Mouse (Mus musculus) lung, embryonic 15.5 days (tissue): Measurements from ENCODE around the gene Arfgap3. TPM values are rescaled to one million over a fixed set of nuclear protein-coding genes. Genes with fewer than 3 reads are reported as not detected.

ENCODE experiments used
- polyA plus RNA-seq: library from polyadenylated mRNA; unstranded; fragments of >200 nt; fragmentation: Nextera tagmentation; extraction: Ambion mirVana; gene quantifications from 2 replicates; pipeline ENCODE4 v1.2.1, GENCODE M21; 2015

Arfgap3 gene
- polyA plus RNA-seq, 1 experiment from 2014 or later, result 43.9 TPM

Other genes starting within 250 kb of the Arfgap3 start
- 56.1 and 64.7 TPM in 2 replicates for gene Rrp7a, start 227.4 kb downstream of the Arfgap3 start, polyA plus RNA-seq
- gene Poldip3, start 200.9 kb downstream of the Arfgap3 start, polyA plus RNA-seq, result 139 and 140 TPM in 2 replicates
- gene Cyb5r3, start 177.7 kb downstream of the Arfgap3 start, polyA plus RNA-seq, result 139 and 155 TPM in 2 replicates
- gene A4galt, start 98.5 kb downstream of the Arfgap3 start, polyA plus RNA-seq, result 3.5 and 3.6 TPM in 2 replicates
- gene Pacsin2, start 114.4 kb upstream of the Arfgap3 start, polyA plus RNA-seq, result 68.1 and 70.9 TPM in 2 replicates
- 21.0 and 23.1 TPM in 2 replicates for gene Ttll1, start 160.6 kb upstream of the Arfgap3 start, polyA plus RNA-seq
- 15.2 and 16.1 TPM in 2 replicates for gene Bik, start 176.6 kb upstream of the Arfgap3 start, polyA plus RNA-seq
- 99.8 and 105 TPM in 2 replicates for gene Tspo, start 213.3 kb upstream of the Arfgap3 start, polyA plus RNA-seq
- 34.3 and 34.7 TPM in 2 replicates for gene Mcat, start 213.5 kb upstream of the Arfgap3 start, polyA plus RNA-seq
- 33.3 and 34.0 TPM in 2 replicates for gene Ttll12, start 244.9 kb upstream of the Arfgap3 start, polyA plus RNA-seq